Mouse (Mus musculus) liver, adult 2 months (tissue): ENCODE measurements around the gene U2af1l4.

ENCODE experiments used
- CTCF ChIP-seq: fragments of 200-500 bp; IDR thresholded peaks from 2 replicates; pipeline ENCODE4 v1.5.1; 2011; ENCODE audit warnings: low read depth, low read length, control low read depth
- POLR2A ChIP-seq: fragments of 200-500 bp; IDR thresholded peaks from 2 replicates; pipeline ENCODE4 v1.6.1; 2011; ENCODE audit warnings: low read length, control low read depth; ENCODE audit not compliant: insufficient read depth; ENCODE audit errors: extremely low read depth

DNA sequence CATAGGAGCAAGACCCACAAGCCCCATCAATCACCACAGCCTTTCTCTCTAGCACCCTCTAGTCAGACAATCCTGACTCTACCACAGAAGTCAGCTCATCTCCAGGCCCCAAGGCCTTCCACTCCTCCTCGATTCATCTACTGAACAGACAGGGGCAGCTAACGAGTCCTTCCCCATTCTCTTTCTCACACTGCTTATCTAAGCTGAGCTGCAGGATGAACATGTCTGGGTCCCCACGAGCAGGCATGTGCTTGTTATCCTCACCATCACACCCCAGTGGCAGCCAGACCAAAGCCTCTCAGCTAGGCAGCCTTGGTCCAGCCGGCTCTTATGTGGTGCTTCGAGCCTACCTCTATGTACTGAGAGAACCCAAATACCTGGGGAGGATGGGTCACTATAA lies 9.3 kb downstream of the U2af1l4 start:
- TF ChIP-seq POLR2A: no peak
- TF ChIP-seq CTCF: no peak
